Mouse (Mus musculus): ENCODE results near the gene Fbxw8. TPM values are rescaled to one million over a fixed set of nuclear protein-coding genes. Genes with fewer than 3 reads are reported as not detected.
A peak's percentile ranks its signal among the peaks of the same experiment; 100 is the strongest.

Fbxw8 gene
- total RNA-seq, 2 experiments from 2014 or later: 34.2 to 38.5 TPM

DNA sequence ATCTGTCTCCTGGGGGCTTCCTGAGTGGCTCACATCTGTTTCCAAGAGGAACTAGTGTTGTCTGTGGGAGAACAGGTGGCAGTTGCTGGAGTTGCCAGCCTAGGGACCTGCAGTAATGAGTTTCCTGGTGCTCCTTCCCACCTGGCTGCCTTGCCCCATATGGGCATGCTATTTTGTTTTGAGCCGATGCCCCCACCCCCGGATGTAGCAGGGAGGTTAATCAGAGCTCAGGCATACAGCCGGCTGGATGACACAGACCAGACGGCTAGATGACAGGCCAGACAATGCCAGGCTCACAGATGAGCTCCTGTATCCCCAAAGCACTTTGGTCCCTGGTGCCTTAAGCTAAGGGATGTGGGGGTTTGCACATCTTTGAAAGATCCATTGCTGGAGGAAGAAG lies 121.9 kb downstream of the Fbxw8 start:
- intact Hi-C loops (cut with DNase I): no loop called here
- no peak for DNase-seq (ENCODE audit: low spot score in 2 of 2)

DNA sequence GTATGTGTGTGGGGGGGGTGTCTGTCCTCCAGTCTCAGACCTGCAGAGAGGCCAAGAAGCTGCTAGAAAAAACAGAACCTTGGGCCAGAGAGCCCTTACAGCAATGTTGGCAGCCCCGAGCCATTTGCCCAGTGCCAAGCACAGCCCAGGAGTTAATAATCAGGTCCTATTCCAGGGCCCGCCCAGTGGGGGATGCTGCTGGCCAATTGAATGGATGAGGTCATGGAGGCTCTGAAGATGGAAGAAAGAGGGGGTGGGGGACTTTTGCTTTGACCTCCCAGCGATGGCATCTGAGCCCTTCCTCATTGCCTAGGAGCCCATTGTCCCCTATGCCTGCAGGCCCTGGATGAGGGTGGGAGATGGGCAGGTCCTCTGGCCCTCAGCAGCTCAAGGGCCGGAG lies 123.8 kb downstream of the Fbxw8 start:
- intact Hi-C loops (cut with DNase I): no loop called here
- DNase-seq (ENCODE audit: low spot score in 2 of 2): no peak

DNA sequence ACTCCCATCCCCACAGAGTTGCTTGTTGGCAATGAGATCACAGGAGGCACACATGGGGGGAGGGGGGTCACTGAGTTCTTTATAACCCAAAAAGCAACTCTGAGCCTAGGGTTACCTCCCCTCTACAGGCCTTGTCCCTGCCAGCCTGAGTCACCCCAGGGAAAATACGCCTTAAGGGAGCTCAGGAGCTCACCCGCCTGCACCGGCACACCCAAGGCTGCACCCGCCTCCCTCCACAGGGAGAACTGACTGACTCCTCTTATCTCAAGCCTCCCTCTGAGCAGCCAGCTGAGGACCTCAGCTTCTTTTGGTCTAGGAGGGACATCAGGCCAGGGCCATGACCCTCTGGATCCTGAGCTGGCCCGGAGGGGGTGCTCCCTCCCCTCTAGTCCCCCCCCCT lies 124.2 kb downstream of the Fbxw8 start:
- intact Hi-C loops (cut with DNase I): no loop called here
- no peak for DNase-seq (ENCODE audit: low spot score in 2 of 2)

DNA sequence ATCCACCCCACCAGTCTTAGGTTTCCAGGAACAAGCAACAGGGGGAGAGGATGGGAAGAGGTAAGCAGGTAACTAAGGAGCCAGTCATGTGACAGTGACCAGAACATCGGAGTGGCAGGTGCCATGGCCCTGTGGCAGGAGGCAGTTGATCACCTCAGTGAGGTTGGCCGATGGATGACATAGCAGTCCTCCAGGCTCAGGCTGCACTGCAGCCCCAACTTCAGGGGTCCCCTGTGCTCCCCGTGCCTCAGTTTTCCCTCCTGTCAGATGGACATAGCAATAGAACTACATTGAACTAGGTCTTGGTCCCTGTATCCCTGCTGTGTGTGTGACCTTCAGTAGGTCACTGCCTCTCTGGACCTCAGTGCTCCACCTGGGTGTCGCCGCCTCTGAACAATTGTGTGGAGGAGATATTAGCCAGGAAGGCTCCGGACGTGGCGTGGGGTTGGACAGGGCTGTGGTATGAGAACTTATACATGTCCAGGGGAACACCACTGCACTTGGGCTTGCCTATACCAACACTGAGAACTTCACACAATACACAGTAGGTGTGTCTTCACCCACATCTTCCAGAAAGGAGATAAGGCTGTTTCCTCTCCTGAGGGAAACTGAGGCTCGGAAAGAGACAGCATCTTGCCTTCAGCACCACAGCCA lies 125.1 kb downstream of the Fbxw8 start:
- DNase-seq (ENCODE audit: low spot score in 2 of 2): no peak
- intact Hi-C loops (cut with DNase I): no loop called here

DNA sequence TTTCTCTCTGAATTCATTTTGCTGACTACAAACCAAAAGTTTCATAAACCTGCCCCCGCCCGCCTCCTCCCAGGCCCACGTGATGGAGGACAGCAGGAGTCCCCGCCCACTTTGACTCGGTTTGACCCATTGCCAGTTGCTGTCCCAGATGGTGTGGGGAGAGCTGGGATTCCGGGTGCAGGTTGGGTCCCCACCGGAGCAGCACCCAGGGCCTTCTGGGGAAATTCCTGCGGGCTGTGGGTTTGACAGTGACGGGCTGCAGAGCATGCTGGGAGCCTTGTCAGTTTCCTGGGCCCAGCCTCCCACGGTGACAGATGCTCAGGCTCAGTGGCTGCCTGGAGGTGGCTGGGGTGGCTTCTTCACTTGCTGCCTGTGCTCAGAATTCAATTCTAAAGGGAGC lies 125.8 kb downstream of the Fbxw8 start:
- intact Hi-C loops (cut with DNase I): loop anchor here (1.0 to 5.0 kb wide), 2 partner anchors 8 to 38 kb away; no protein-coding TSS in a partner anchor
- peak; percentile 81 to 95 for DNase-seq (ENCODE audit: low spot score in 2 of 2)

DNA sequence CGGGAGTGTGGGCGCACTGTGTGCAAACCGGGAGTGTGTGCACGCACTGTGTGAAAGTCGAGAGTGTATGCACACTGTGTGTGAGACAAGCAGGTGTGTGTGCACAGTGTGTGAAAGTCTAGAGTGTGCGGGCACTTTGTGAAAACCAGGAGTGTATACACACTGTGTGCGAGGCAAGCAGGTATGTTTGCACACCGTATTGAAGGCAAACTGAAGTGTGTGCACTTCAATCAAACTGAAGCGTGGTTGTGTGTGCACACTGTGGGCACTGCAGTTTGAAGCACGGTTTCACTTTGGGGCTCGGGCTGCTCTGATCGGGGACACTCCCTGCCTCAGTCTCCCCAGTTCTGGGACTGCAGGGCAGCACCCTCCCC lies 126.2 kb downstream of the Fbxw8 start:
- intact Hi-C loops (cut with DNase I): loop anchor here (1.0 to 5.0 kb wide), 2 partner anchors 8 to 38 kb away; no protein-coding TSS in a partner anchor

DNA sequence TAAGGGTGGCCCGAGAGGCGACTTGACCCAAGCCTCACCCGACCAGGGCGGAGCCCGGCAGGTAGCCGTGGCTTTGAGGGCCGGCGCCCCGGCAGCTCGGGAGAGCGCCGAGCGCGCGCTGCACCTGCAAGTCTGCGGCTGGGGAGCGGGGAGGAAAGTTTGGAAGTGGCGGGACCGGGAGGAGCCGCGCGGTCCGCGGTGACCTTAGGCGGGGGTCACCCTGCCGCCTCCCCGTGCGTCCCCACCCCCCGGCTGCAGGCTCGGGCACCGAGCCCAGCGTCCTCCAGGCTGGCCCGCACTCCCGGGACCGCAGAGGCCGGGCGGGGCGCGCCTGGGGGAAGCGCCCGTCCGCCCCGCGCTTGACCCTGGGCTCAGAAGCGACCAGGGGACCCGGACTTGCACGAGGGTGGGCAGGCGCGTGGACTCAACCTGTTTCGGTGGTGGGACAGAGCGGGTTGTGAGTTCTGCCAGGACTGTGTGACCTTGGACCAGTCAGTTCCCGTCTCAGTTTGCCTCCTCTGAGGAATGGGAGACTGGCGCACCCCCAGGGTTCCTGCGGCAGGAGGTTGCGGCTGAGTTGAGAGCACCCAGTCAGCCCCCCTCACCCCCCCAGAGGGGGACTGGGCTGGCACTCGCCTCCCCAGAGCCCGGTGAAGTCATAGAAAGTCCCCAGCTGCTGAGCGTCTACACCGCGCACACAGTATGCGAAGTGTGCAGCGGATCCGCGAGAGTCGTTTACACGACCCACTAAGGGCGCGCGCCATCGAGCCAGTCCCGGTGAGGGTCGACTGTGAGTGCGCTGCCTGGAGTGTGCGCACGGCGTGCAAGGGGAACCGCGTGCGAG lies 126.9 kb downstream of the Fbxw8 start:
- intact Hi-C loops (cut with DNase I): loop anchor here (1.0 to 5.0 kb wide), 2 partner anchors 9 to 39 kb away; no protein-coding TSS in a partner anchor
- no peak for DNase-seq (ENCODE audit: low spot score in 2 of 2)

More for the DNA sequence above, 126.2 kb downstream of the Fbxw8 start:
- DNase-seq (ENCODE audit: low spot score in 2 of 2): no peak

DNA sequence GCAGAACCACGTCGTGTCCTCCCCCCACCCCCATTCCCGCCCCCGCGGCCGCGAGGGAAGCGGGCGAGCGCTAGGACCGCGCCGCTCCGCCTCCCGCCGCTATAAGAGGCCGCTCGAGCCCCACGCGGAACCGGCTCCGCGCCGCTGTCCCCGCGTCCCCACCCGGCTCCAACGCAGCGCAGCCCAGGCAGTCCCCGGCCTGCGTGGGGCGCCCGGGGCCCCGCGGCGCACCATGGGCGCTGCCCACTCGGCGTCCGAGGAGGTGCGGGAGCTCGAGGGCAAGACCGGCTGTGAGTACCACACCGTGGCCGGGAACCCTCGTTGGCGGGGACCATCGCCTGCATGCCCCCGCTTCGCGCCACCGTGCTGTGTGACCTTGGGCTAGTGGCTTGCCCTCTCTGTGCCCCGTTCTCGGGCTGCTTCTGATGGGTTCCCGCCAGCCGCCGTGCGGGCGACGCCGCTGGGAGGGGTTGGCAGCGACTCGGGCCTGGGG lies 127.5 kb downstream of the Fbxw8 start, which contains the start of gene Tesc:
Tesc (plus strand) TSS at position 46 of the 493 bp plus-strand sequence.
- intact Hi-C loops (cut with DNase I): loop anchor here (5.0 kb wide), 1 partner anchor 40 kb away; no protein-coding TSS in a partner anchor
- no peak for DNase-seq (ENCODE audit: low spot score in 2 of 2)

DNA sequence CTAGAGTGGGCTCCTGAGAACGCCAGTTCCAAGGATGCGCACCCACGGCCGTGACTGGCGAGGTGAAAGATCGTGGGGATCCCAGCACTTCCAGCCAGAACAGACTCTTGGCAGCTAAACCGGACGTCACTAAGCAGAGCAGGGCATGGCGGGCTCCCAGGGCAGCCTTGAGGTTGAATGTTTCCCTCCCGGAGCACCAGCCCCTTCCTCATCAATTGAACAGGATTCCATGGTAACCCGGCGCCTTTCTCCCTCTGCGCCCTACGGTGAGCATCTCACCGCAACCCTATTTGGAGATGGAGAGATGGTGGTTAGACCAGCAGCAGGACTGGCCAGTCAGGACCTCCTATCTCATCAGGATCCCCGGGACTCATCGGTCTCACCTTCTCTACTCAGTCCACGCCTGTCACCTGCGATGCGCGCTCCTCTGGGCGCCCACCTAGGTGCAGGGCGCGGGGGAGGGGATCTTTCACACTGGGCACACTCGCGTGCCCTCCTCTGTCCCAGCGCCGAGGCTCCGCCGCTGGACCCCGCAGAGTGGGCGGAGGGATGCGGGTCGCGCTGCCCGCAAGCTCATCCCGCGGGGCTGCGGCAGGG lies 128.1 kb downstream of the Fbxw8 start:
- DNase-seq (ENCODE audit: low spot score in 2 of 2): no peak
- intact Hi-C loops (cut with DNase I): loop anchor here (5.0 kb wide), 1 partner anchor 40 kb away; no protein-coding TSS in a partner anchor

DNA sequence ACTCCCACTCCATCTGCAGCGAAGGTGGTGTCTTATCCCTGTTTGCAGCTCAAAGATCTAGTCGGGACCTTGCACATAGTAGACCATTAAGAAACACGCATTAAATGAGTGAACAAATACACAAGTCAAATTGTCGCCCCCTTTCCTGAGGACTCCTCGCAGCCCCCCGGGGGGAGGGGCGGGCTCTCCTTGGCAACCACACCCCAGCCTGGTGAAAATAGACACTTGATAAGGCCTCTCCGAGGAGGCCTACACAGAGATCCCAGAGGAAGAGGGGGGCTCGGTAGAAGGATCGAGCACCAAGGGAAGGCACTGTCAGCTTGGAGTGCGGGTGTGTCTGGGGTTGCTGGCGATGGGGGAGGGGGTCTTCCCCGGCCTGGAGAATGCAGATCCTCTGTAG lies 128.9 kb downstream of the Fbxw8 start:
- intact Hi-C loops (cut with DNase I): loop anchor here (5.0 kb wide), 1 partner anchor 41 kb away; no protein-coding TSS in a partner anchor
- no peak for DNase-seq (ENCODE audit: low spot score in 2 of 2)

DNA sequence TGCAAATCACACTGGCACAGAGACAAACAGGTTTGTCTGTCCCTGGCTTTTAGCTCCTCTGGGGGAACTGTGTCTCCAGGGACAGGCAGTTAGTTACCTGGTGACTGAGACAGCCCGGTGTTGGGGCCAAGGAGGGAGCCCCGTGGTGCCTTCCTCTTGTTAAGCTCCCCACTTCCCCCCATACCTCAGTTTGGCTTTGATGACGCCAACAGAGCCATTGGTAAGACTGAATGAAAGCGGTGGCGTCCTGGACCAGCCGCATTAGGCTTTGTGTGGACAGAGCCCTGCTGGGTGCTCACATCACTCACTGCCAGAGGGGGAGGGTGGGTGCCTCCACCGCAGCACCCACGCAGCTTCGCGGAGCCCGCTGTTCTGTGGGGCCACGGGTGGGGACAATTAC lies 129.4 kb downstream of the Fbxw8 start:
- no peak for DNase-seq (ENCODE audit: low spot score in 2 of 2)
- intact Hi-C loops (cut with DNase I): loop anchor here (5.0 kb wide), 1 partner anchor 41 kb away; no protein-coding TSS in a partner anchor

DNA sequence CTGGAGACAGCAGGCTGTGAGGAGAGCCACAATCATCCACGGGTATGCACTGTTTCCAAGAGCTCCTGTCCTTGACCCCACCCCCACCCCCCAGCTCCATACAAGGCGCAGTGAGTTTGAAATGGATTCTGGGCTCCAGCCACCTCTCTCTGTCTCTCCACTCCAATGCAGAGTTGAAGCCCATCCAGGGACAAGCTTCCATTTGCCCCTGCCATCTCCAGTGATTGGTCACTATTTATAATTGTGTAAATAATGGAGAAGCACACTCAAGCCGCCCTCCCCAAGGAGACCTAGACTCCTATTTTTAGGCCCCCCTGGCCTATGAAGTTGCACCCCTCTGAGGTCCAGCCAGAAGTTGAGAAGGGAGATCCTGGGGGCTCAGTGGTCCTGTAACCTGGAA lies 132.2 kb downstream of the Fbxw8 start:
- intact Hi-C loops (cut with DNase I): no loop called here
- no peak for DNase-seq (ENCODE audit: low spot score in 2 of 2)

DNA sequence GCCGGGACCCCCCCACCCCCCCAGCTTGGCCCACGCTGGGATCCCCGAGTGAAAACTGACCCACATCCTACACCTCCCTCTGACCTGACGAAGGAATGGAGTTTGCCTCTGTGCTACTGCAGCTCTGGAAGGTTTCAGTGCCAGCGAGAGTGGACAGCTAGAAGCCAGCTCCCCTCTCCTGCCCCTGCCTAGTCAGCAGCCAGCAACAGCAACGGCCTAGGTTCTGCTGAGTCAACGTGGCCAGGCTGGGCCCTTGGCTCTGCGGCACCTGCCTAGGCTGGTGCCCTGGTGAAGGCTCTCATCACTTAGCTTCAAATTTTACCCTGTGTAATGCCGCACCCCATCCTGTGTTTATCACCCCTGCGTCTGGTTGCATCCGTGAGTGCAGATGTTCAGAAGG lies 135.4 kb downstream of the Fbxw8 start:
- intact Hi-C loops (cut with DNase I): no loop called here
- DNase-seq (ENCODE audit: low spot score in 2 of 2): no peak

DNA sequence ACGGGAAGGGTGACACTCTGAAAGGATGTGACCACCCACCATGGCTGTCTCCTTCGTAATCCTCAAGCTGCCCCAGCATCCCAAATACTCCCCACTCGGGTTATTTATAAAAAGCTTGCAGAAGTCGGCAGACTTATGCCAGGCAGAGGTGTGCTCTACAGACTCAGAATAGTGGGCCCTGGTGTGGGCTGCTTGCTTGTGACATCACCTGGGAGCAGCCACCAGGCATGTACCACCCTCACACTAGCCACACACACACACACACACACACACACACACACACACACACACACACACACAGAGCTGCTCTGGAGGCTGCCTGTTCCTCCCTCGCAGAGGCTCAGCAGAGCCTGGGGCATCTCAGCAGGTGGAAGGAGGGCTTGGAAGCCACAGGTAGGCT lies 137.7 kb downstream of the Fbxw8 start:
- DNase-seq (ENCODE audit: low spot score in 2 of 2): peak in 1 of 2 experiments; percentile 69
- intact Hi-C loops (cut with DNase I): no loop called here

DNA sequence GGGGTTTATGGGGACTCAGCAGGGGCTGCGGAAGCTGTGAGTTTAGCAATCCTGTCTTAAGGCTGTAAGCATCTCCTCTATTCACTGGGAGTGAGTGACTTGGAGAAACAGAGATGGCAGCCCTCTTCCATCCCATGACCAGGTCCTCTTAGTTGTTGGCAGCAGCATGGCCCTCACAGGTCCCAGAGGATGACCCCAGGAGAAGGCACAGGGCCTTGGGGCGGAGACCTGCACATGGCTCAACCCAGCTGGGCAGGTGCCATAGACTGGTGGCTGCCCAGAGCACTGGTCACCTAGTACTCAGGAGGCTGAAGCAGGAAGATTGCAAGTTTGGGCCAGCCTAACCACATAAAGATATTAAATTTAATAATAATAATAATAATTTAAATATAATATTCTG lies 139.6 kb downstream of the Fbxw8 start:
- intact Hi-C loops (cut with DNase I): no loop called here
- no peak for DNase-seq (ENCODE audit: low spot score in 2 of 2)

DNA sequence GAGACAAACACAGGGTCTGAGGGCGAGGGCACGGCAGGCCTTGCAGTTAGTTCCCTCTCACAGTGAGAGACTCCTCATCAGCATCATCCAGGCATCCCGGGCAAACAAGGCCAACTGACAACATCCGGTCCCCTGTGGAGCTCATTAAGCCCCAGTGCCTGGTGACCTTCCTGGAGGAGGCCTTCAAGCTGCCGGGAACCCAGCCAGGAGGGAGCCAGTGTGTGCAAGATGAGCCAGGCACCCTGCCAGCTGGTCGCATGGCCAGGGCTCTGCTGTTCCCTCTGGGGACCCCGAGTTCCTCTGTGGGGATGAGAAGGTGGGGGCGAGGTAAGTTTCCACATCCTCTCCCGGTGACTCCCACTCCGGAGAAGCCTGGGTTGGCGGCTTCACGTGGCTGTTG lies 140.2 kb downstream of the Fbxw8 start:
- intact Hi-C loops (cut with DNase I): no loop called here
- peak in 1 of 2 experiments; percentile 56 for DNase-seq (ENCODE audit: low spot score in 2 of 2)
